Mouse (Mus musculus) lung, embryonic 14.5 days (tissue): ENCODE measurements around the gene Vnn1. TPM values are rescaled to one million over a fixed set of nuclear protein-coding genes. Genes with fewer than 3 reads are reported as not detected.

ENCODE experiments used
- ATAC-seq: fragments of 200-750 bp; cut with Nextera tagmentation; 2 replicates; pipeline ENCODE4 v1.8.0; 2017; ENCODE audit warnings: mild to moderate bottlenecking, moderate TSS enrichment, moderate library complexity; ENCODE audit not compliant: insufficient read depth
- DNase-seq: peaks from one replicate; pipeline ENCODE4 v3.0.0-alpha.2; 2015
- H3K27ac ChIP-seq: fragments of 300-500 bp; sonication (generic); 2 replicates; pipeline ENCODE4 v1.5.1; 2014; ENCODE audit warnings: low read depth, mild to moderate bottlenecking, moderate library complexity
- H3K27me3 ChIP-seq: fragments of 300-500 bp; sonication (generic); 2 replicates; pipeline ENCODE4 v1.6.1; 2014; ENCODE audit warnings: low read length, control low read depth; ENCODE audit not compliant: insufficient read depth
- H3K36me3 ChIP-seq: fragments of 300-500 bp; sonication (generic); 2 replicates; pipeline ENCODE4 v1.6.1; 2014; ENCODE audit warnings: control low read depth; ENCODE audit not compliant: insufficient read depth
- H3K4me1 ChIP-seq: fragments of 300-500 bp; sonication (generic); 2 replicates; pipeline ENCODE4 v1.6.1; 2014; ENCODE audit warnings: antibody characterized with exemption, control low read depth; ENCODE audit not compliant: insufficient read depth
- H3K4me2 ChIP-seq: fragments of 300-500 bp; sonication (generic); 2 replicates; pipeline ENCODE4 v1.6.1; 2014; ENCODE audit warnings: mild to moderate bottlenecking
- H3K4me3 ChIP-seq: fragments of 300-500 bp; sonication (generic); 2 replicates; pipeline ENCODE4 v1.5.1; 2014; ENCODE audit warnings: low read depth, low read length
- H3K9ac ChIP-seq: fragments of 300-500 bp; sonication (generic); 2 replicates; pipeline ENCODE4 v1.6.1; 2014
- H3K9me3 ChIP-seq: fragments of 300-500 bp; sonication (generic); 2 replicates; pipeline ENCODE4 v1.6.1; 2016; ENCODE audit warnings: low read depth, low read length, control low read depth
- CTCF ChIP-seq: IDR thresholded peaks from 2 replicates; pipeline ENCODE4 v1.5.1; 2016; ENCODE audit warnings: antibody characterized with exemption, low read depth
- WGBS: fragments of 180-500 bp; shearing (Covaris S2); extraction: QIAGEN DNeasy Blood & Tissue Kit; methylation state at CpG from one replicate; pipeline ENCODE4 v1.1.7; 2014; 5-methylcytosine and 5-hydroxymethylcytosine counted together
- polyA plus RNA-seq: library from polyadenylated mRNA; unstranded; fragments of >200 nt; fragmentation: Nextera tagmentation; extraction: Ambion mirVana; gene quantifications from 2 replicates; pipeline ENCODE4 v1.2.1, GENCODE M21; 2014

The Vnn1 gene
- polyA plus RNA-seq, 1 experiment from 2014 or later = 1.7 TPM

DNA sequence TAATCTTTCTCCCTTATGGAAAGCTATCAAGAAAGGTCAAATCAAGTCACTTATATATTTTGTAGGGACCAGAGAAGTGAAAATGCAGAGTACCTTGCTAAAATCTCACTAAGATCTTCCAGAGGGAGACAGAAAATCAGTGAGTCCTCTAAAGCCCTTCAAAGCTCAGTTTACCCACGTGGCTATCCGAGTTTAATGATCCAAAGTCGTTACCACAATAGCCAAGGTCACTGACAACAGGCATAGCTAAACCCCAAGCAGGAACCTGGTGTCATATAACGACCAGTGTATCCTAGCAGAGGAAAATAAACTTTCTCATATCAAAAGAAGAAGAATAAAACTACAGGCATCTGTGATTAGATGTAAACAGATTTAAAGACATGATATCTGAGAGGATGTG is 43.1 kb downstream of the Vnn1 start:
- Histone ChIP-seq H3K4me3 (no peak overlapping the region), H3K36me3 (no peaks in the 10 kb centered on the region), H3K9me3 (no peaks in the 10 kb centered on the region), H3K27me3 (no peaks in the 10 kb centered on the region), H3K27ac (no peak overlapping the region), H3K4me2 (no peak overlapping the region), H3K4me1 (no peaks in the 10 kb centered on the region), H3K9ac (no peak overlapping the region)
- no peak for ATAC-seq
- 39% methylated on average over 4 of the region's 4 CpGs for WGBS
- TF ChIP-seq CTCF = no peak
- DNase-seq = no peak

- H3K4me2 ChIP-seq = no peak within 1 kb of the TSS
- H3K4me3 ChIP-seq = no peak within 1 kb of the TSS
- 54% methylated on average over 6 of the region's 6 CpGs for WGBS
Observed at GRCm38 (mm10) chr10:23938312-23938711, 43.8 kb downstream of the Vnn1 start, which contains the start of gene Taar2. Gene Taar2, plus strand, starts transcription at chr10:23938572.

DNA sequence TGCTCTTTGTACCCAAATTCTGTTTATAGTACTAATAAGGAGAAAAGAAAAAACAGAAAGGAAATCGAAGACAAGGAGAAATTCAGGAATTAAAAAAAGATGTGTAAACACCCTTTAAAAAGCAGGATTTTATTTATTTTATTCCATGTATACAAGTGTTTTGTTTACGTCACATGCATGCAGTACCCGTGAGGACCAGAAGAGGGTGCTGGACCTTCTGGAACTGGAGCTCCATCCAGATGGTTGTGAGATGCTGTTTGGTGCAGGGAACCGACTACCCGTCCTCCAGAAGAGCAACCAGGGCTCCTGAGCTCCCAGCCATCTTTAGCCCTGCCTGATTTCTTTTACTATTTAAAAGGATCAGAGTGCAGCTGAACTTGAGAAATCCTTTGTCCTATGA is 48.0 kb downstream of the Vnn1 start:
- 75% methylated on average over 5 of the region's 5 CpGs for WGBS
- ATAC-seq (no peak), DNase-seq (peak; percentile 27)
- no peak overlapping the region for H3K9ac ChIP-seq
- H3K4me3 ChIP-seq = no peak overlapping the region
- H3K27me3 ChIP-seq = no peaks in the 10 kb centered on the region
- no peaks in the 10 kb centered on the region for H3K36me3 ChIP-seq
- H3K27ac ChIP-seq = no peak overlapping the region
- H3K9me3 ChIP-seq = no peaks in the 10 kb centered on the region
- peak; percentile 54 for TF ChIP-seq CTCF
- no peak overlapping the region for H3K4me2 ChIP-seq
- no peaks in the 10 kb centered on the region for H3K4me1 ChIP-seq

More at GRCm38 (mm10) chr10:23938312-23938711, 43.8 kb downstream of the Vnn1 start, which contains the start of gene Taar2:
- Histone ChIP-seq H3K9ac (no peak within 1 kb of the TSS), H3K36me3 (no peaks in the 10 kb centered on the region), H3K27ac (no peak within 1 kb of the TSS), H3K27me3 (no peaks in the 10 kb centered on the region), H3K4me1 (no peaks in the 10 kb centered on the region), H3K9me3 (no peaks in the 10 kb centered on the region)
- no peak for TF ChIP-seq CTCF
- no peak for ATAC-seq
- no peak for DNase-seq

- no peak overlapping the region for H3K9ac ChIP-seq
Observed at GRCm38 (mm10) chr10:23948026-23948425, 53.5 kb downstream of the Vnn1 start.

DNA sequence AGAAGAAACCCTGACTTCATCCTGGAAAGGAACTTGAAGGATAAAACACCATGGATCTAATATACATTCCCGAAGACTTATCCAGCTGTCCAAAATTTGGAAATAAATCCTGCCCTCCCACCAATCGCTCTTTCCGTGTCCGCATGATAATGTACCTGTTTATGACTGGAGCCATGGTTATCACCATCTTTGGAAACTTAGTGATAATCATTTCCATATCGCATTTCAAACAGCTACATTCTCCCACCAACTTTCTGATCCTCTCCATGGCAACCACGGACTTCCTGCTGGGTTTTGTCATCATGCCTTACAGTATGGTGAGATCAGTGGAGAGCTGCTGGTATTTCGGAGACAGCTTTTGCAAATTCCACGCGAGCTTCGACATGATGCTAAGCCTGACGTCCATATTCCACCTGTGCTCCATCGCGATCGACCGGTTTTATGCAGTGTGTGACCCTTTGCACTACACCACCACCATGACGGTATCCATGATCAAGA is 55.1 kb downstream of the Vnn1 start, which contains the start of gene Taar3:
Taar3 (plus strand) TSS at position 51 of the 498 bp plus-strand sequence.
- WGBS = 83% methylated on average over 16 of the region's 16 CpGs

More at GRCm38 (mm10) chr10:23948026-23948425, 53.5 kb downstream of the Vnn1 start:
- WGBS = 48% methylated on average over 7 of the region's 7 CpGs
- no peak for ATAC-seq
- no peaks in the 10 kb centered on the region for H3K4me1 ChIP-seq
- H3K9me3 ChIP-seq = no peaks in the 10 kb centered on the region
- H3K36me3 ChIP-seq = no peaks in the 10 kb centered on the region
- peak; percentile 27 for DNase-seq
- no peak overlapping the region for H3K27ac ChIP-seq
- H3K4me3 ChIP-seq = no peak overlapping the region
- H3K4me2 ChIP-seq = no peak overlapping the region
- no peaks in the 10 kb centered on the region for H3K27me3 ChIP-seq
- no peak for TF ChIP-seq CTCF

DNA sequence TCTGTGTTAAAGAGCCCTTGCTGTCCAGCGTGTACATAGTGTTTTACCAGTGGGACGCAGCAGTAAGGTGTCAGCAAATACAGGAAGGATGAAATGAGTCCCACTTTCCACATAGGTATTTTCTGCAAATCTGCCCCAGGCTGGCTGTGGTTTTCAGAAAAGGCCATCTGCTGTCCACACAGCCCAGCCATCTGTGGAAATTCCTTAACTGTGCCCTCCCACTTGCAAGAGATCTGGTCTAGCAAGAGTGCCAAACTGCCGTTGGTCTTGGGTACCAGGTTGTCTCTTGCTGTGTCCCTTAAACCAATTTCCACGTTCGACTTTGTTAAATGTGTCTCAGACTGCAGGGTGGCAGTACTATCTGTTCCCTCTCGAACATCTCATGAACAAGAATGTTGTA is 57.2 kb downstream of the Vnn1 start:
- 63% methylated on average over 6 of the region's 6 CpGs for WGBS
- TF ChIP-seq CTCF = no peak
- H3K4me1 ChIP-seq = no peaks in the 10 kb centered on the region
- H3K36me3 ChIP-seq = no peaks in the 10 kb centered on the region
- H3K27ac ChIP-seq = no peak overlapping the region
- H3K9me3 ChIP-seq = no peaks in the 10 kb centered on the region
- H3K9ac ChIP-seq = no peak overlapping the region
- ATAC-seq (no peak), DNase-seq (no peak)
- no peak overlapping the region for H3K4me2 ChIP-seq
- no peaks in the 10 kb centered on the region for H3K27me3 ChIP-seq
- no peak overlapping the region for H3K4me3 ChIP-seq

More for the DNA sequence above, 55.1 kb downstream of the Vnn1 start, which contains the start of gene Taar3:
- no peaks in the 10 kb centered on the region for H3K4me1 ChIP-seq
- no peak for DNase-seq
- no peak within 1 kb of the TSS for H3K4me2 ChIP-seq
- H3K36me3 ChIP-seq = no peaks in the 10 kb centered on the region
- H3K27me3 ChIP-seq = no peaks in the 10 kb centered on the region
- H3K9ac ChIP-seq = no peak within 1 kb of the TSS
- no peak within 1 kb of the TSS for H3K27ac ChIP-seq
- no peaks in the 10 kb centered on the region for H3K9me3 ChIP-seq
- no peak for TF ChIP-seq CTCF
- no peak for ATAC-seq
- H3K4me3 ChIP-seq = no peak within 1 kb of the TSS

Other genes with a start within 250 kb of the Vnn1 start
- 235 and 246 TPM in 2 replicates for gene Rps12, start 107.4 kb upstream of the Vnn1 start, polyA plus RNA-seq
- gene Slc18b1, start 97.7 kb upstream of the Vnn1 start, polyA plus RNA-seq = 21.7 and 22.9 TPM in 2 replicates
- gene Vnn3, start 43.2 kb upstream of the Vnn1 start, polyA plus RNA-seq = not detected in 2 replicates
- not detected in 2 replicates for gene Taar1, start 25.7 kb downstream of the Vnn1 start, polyA plus RNA-seq
- not detected in 2 replicates for gene Taar2, start 43.9 kb downstream of the Vnn1 start, polyA plus RNA-seq
- not detected in 2 replicates for gene Taar3, start 54.9 kb downstream of the Vnn1 start, polyA plus RNA-seq
- gene Taar4, start 65.8 kb downstream of the Vnn1 start, polyA plus RNA-seq = not detected in 2 replicates
- not detected in 2 replicates for gene Taar5, start 76.0 kb downstream of the Vnn1 start, polyA plus RNA-seq
- gene Taar6, start 91.0 kb downstream of the Vnn1 start, polyA plus RNA-seq = not detected in 2 replicates
- gene Taar7a, start 98.8 kb downstream of the Vnn1 start, polyA plus RNA-seq = not detected in 2 replicates
- not detected in 2 replicates for gene Taar7b, start 105.3 kb downstream of the Vnn1 start, polyA plus RNA-seq
- not detected in 2 replicates for gene Taar7d, start 132.5 kb downstream of the Vnn1 start, polyA plus RNA-seq
- not detected in 2 replicates for gene Taar7e, start 142.9 kb downstream of the Vnn1 start, polyA plus RNA-seq
- not detected in 2 replicates for gene Taar7f, start 154.8 kb downstream of the Vnn1 start, polyA plus RNA-seq
- gene Taar8a, start 181.8 kb downstream of the Vnn1 start, polyA plus RNA-seq = not detected in 2 replicates
- not detected in 2 replicates for gene Taar8b, start 197.6 kb downstream of the Vnn1 start, polyA plus RNA-seq
- gene Taar8c, start 207.2 kb downstream of the Vnn1 start, polyA plus RNA-seq = not detected in 2 replicates
- gene Taar9, start 214.8 kb downstream of the Vnn1 start, polyA plus RNA-seq = not detected in 2 replicates